Mouse (Mus musculus) bone marrow macrophage, adult 2 months (primary cell): Measurements from ENCODE around the gene Olfr1189. TPM values are rescaled to one million over a fixed set of nuclear protein-coding genes. Genes with fewer than 3 reads are reported as not detected.
"Not testable (repeated sequence)": the region's sequence is repeated elsewhere in the genome, so short reads cannot be mapped to it uniquely, and the experiment has no call there.

Experiments
- H3K27ac ChIP-seq: 2 replicates; pipeline ENCODE4 v1.5.1; 2012; ENCODE audit warnings: low read depth, low read length; ENCODE audit not compliant: insufficient read depth
- H3K4me1 ChIP-seq: 2 replicates; pipeline ENCODE4 v1.6.1; 2012; ENCODE audit warnings: low read length; ENCODE audit not compliant: control insufficient read depth, insufficient read depth
- H3K4me3 ChIP-seq: 2 replicates; pipeline ENCODE4 v1.5.1; 2012; ENCODE audit warnings: mild to moderate bottlenecking, low read length, moderate library complexity; ENCODE audit not compliant: insufficient read depth
- CTCF ChIP-seq: IDR thresholded peaks from 2 replicates; pipeline ENCODE4 v1.5.1; 2012; ENCODE audit warnings: low read depth, mild to moderate bottlenecking, low read length, moderate library complexity
- POLR2A ChIP-seq: IDR thresholded peaks from 2 replicates; pipeline ENCODE4 v1.6.1; 2012; ENCODE audit warnings: mild to moderate bottlenecking, low read depth, low read length, borderline replicate concordance
- polyA plus RNA-seq: library from polyadenylated mRNA; stranded (reverse); fragments of >200 nt; gene quantifications from 2 replicates; pipeline ENCODE4 v1.2.4, GENCODE M21; 2012; ENCODE audit not compliant: missing spikeins, insufficient read depth, insufficient read length

The Olfr1189 gene
- not detected in 2 replicates for polyA plus RNA-seq

GRCm38 (mm10) chr2:88586154-88586553 lies at the start of gene Olfr1189:
TSS of gene Olfr1189 (plus strand) at chr2:88586454.
- no peak within 1 kb of the TSS for H3K27ac ChIP-seq
- no peak within 1 kb of the TSS for H3K4me3 ChIP-seq
- TF ChIP-seq POLR2A (no peak), CTCF (no peak)
- no peaks in the 10 kb centered on the region for H3K4me1 ChIP-seq

GRCm38 (mm10) chr2:88556635-88557034 lies 29.6 kb upstream of the Olfr1189 start, which contains the start of gene Olfr1188:
TSS of gene Olfr1188 (plus strand) at chr2:88556935.
- TF ChIP-seq POLR2A, result no peak
- no peak for TF ChIP-seq CTCF
- Histone ChIP-seq H3K4me1 (no peaks in the 10 kb centered on the region), H3K27ac (no peak within 1 kb of the TSS), H3K4me3 (no peak within 1 kb of the TSS)

DNA sequence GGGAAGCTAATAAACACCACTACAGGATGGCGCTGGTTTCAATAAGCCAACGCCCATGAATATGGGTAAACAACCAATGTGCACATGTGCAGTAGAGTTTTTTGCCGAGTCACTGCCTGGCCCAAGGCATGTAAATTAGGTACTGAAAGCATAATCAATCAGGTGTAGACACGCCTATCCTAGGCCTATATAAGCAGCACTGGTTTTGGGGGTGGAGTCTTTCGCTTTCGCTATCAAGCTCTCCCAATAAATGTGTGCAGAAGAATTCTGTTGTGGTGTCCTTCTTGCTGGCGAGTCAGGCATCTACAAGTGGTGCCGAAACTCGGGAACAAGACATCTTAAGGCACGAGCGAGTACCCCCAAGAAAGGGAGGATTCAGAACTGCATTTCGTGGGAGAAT lies 13.6 kb upstream of the Olfr1189 start:
- H3K27ac ChIP-seq, H3K4me1 ChIP-seq, H3K4me3 ChIP-seq: not testable (repeated sequence)

- not testable (repeated sequence) for H3K4me1 ChIP-seq, H3K27ac ChIP-seq, H3K4me3 ChIP-seq
These were observed 54.0 kb downstream of the Olfr1189 start, which contains the start of gene Olfr1191-ps1 for GRCm38 (mm10) chr2:88640242-88640641. TSS of gene Olfr1191-ps1 (plus strand) at chr2:88640542.

Other genes starting within 250 kb of the Olfr1189 start
- gene Olfr1176, start 249.7 kb upstream of the Olfr1189 start, polyA plus RNA-seq, result not detected in 2 replicates
- gene Olfr1177-ps, start 240.0 kb upstream of the Olfr1189 start, polyA plus RNA-seq, result not detected in 2 replicates
- gene Olfr1178, start 199.4 kb upstream of the Olfr1189 start, polyA plus RNA-seq, result not detected in 2 replicates
- not detected in 2 replicates for gene Olfr1179, start 180.0 kb upstream of the Olfr1189 start, polyA plus RNA-seq
- gene Olfr1180, start 167.3 kb upstream of the Olfr1189 start, polyA plus RNA-seq, result not detected in 2 replicates
- not detected in 2 replicates for gene Olfr1181, start 160.3 kb upstream of the Olfr1189 start, polyA plus RNA-seq
- not detected in 2 replicates for gene Gm13757, start 137.3 kb upstream of the Olfr1189 start, polyA plus RNA-seq
- 0.07 and 0.13 TPM in 2 replicates for gene Olfr1183, start 131.6 kb upstream of the Olfr1189 start, polyA plus RNA-seq
- not detected in 2 replicates for gene Olfr1184, start 102.9 kb upstream of the Olfr1189 start, polyA plus RNA-seq
- gene Olfr1185-ps1, start 93.1 kb upstream of the Olfr1189 start, polyA plus RNA-seq, result not detected in 2 replicates
- not detected in 2 replicates for gene Olfr1186, start 67.9 kb upstream of the Olfr1189 start, polyA plus RNA-seq
- not detected in 2 replicates for gene Olfr1188, start 29.5 kb upstream of the Olfr1189 start, polyA plus RNA-seq
- 0.12 TPM in 1 of 2 replicates, not detected in the other for gene Olfr1191-ps1, start 54.1 kb downstream of the Olfr1189 start, polyA plus RNA-seq
- gene Olfr1192-ps1, start 62.1 kb downstream of the Olfr1189 start, polyA plus RNA-seq, result 0.12 TPM in 1 of 2 replicates, not detected in the other
- gene Olfr1193, start 89.2 kb downstream of the Olfr1189 start, polyA plus RNA-seq, result 0.45 TPM in 1 of 2 replicates, not detected in the other
- not detected in 2 replicates for gene Olfr1195, start 102.7 kb downstream of the Olfr1189 start, polyA plus RNA-seq
- gene Olfr1196, start 118.1 kb downstream of the Olfr1189 start, polyA plus RNA-seq, result not detected in 2 replicates
- not detected in 2 replicates for gene Olfr1197, start 145.9 kb downstream of the Olfr1189 start, polyA plus RNA-seq
- gene Olfr1198, start 164.9 kb downstream of the Olfr1189 start, polyA plus RNA-seq, result not detected in 2 replicates
- not detected in 2 replicates for gene Olfr1199, start 174.0 kb downstream of the Olfr1189 start, polyA plus RNA-seq
- not detected in 2 replicates for gene Olfr1200, start 184.0 kb downstream of the Olfr1189 start, polyA plus RNA-seq
- not detected in 2 replicates for gene Olfr1201, start 206.6 kb downstream of the Olfr1189 start, polyA plus RNA-seq
- gene Olfr1202, start 228.0 kb downstream of the Olfr1189 start, polyA plus RNA-seq, result not detected in 2 replicates
- gene Olfr1205, start 243.3 kb downstream of the Olfr1189 start, polyA plus RNA-seq, result not detected in 2 replicates